Mouse (Mus musculus) heart, postnatal 0 days (tissue): ENCODE measurements around the gene Gm4744.

ENCODE experiments used
- CTCF ChIP-seq: IDR thresholded peaks from 2 replicates; pipeline ENCODE4 v1.5.1; 2016; ENCODE audit warnings: antibody characterized with exemption, control low read depth, low read depth
- EP300 ChIP-seq: IDR thresholded peaks from 2 replicates; pipeline ENCODE4 v1.6.1; 2016; ENCODE audit warnings: antibody characterized with exemption, low read depth

- TF ChIP-seq CTCF (no peak), EP300 (no peak)
Observed at GRCm38 (mm10) chr6:40940457-40940856, 11.2 kb downstream of the Gm4744 start, which contains the start of gene 1700074P13Rik.
